12 mouse cellular contexts compared by ENCODE assay signal in the genomic region with DNA sequence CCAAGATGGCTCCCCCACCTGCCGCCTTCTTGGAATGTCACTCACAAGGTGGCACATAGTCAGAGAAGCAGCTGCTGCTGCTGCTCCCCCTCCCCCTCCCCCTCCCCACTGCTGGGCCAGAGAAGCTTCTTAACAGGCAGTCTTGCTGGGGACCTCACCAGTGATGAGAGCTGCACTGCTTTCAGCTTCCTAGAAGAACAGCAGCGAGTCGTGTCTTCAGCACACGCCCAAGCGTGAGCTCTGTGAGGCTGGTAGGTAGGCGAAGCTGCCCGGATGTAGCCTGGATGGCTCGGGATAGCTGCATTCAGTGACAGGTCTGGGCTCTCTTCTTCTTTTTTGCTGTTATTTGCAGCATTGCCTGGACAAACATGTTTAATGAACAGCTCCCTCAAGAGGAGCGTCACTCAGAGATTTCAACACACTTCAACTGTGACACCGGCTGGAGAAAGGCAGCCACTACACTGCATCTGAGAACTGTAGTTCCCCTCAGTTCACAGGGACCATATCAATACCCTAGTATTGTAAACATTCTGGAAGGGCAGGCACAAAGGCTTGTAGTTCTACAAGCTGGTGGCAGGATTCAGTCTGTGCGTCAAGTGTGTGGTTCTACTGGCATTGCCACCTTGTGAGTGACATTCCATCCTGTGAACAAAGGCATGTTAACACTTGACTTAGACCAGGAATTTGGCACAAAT. TPM values are rescaled to one million over a fixed set of nuclear protein-coding genes. Genes with fewer than 3 reads are reported as not detected.
A peak's percentile ranks its signal among the peaks of the same experiment; 100 is the strongest.
DNase-seq lines count a peak whose midpoint lies in the region; ATAC-seq and TF ChIP-seq lines count a peak whose summit lies in the region.
"Had no signal": no experiment of that assay in that cellular context is flagged by ENCODE, and none has a peak within 500 bp of the region (broad histone marks: within the 10 kb centered on the region; RNA-seq: fewer than 3 reads in every experiment).

No protein-coding gene starts in this region.

- TF ChIP-seq CTCF in kidney, postnatal 0 days (IDR thresholded peaks at IDR 0.05; ENCODE audit: low read depth), result peak; percentile 16; the same call in 1 of the 2 replicates

- no peak overlapping the region for H3K27ac ChIP-seq in kidney, postnatal 0 days
- H3K27ac ChIP-seq in embryonic facial prominence, embryonic 14.5 days (replicated peaks; ENCODE audit: low read depth, low read length), result no peak overlapping the region
- H3K27ac ChIP-seq: forebrain, embryonic 15.5 days; limb, embryonic 12.5 days had no signal

- H3K4me1 ChIP-seq in kidney, postnatal 0 days (replicated peaks; ENCODE audit: insufficient read depth, low read length), result no peaks in the 10 kb centered on the region
- no peaks in the 10 kb centered on the region for H3K4me1 ChIP-seq in embryonic facial prominence, embryonic 14.5 days (ENCODE audit: control insufficient read depth, insufficient read depth, low read length)
- H3K4me1 ChIP-seq: forebrain, embryonic 15.5 days; limb, embryonic 12.5 days had no signal

- DNase-seq in kidney, postnatal 0 days (ENCODE audit: low spot score), result no peak
- DNase-seq in kidney, adult 8-10 months, result no peak
- DNase-seq in Muller cell, postnatal 12 days (ENCODE audit: inconsistent ontology term), result peak; percentile 39
- peak; percentile 42 for DNase-seq in embryonic facial prominence, embryonic 14.5 days (ENCODE audit: low spot score)
- peak; percentile 56 to 64 for DNase-seq in lung, postnatal 4 days
- DNase-seq in cerebellum, postnatal 25 days, result no peak
- no peak for DNase-seq in left cerebral cortex, postnatal 10 days (ENCODE audit: extremely low spot score in 1 of 2, low spot score in 2 of 2)
- DNase-seq: cerebellum, adult 18-20 months; kidney, adult 18-20 months; thymus, postnatal 4 days had no signal

- WGBS in kidney, postnatal 0 days, result 90% methylated on average over 11 of the region's 11 CpGs
- 84% methylated on average over 10 of the region's 11 CpGs for WGBS in embryonic facial prominence, embryonic 14.5 days

- no peak overlapping the region for H3K4me3 ChIP-seq in kidney, postnatal 0 days (replicated peaks; ENCODE audit: low read depth, low read length)
- no peak overlapping the region for H3K4me3 ChIP-seq in embryonic facial prominence, embryonic 14.5 days (ENCODE audit: low read depth, low read length)
- H3K4me3 ChIP-seq: forebrain, embryonic 15.5 days; limb, embryonic 12.5 days had no signal

- H3K36me3 ChIP-seq in kidney, postnatal 0 days (ENCODE audit: insufficient read depth, low read length), result no peaks in the 10 kb centered on the region
- H3K36me3 ChIP-seq in embryonic facial prominence, embryonic 14.5 days (ENCODE audit: control insufficient read depth, insufficient read depth, low read length), result no peaks in the 10 kb centered on the region
- H3K36me3 ChIP-seq: forebrain, embryonic 15.5 days; limb, embryonic 12.5 days had no signal

- H3K4me2 ChIP-seq in kidney, postnatal 0 days (ENCODE audit: low read length), result no peak overlapping the region
- H3K4me2 ChIP-seq in embryonic facial prominence, embryonic 14.5 days (ENCODE audit: low read depth, low read length), result no peak overlapping the region
- H3K4me2 ChIP-seq: forebrain, embryonic 15.5 days; limb, embryonic 12.5 days had no signal

- no peak overlapping the region for H3K9ac ChIP-seq in kidney, postnatal 0 days (ENCODE audit: low read depth, low read length)
- no peak overlapping the region for H3K9ac ChIP-seq in embryonic facial prominence, embryonic 14.5 days (ENCODE audit: low read depth, low read length)
- H3K9ac ChIP-seq: forebrain, embryonic 15.5 days; limb, embryonic 12.5 days had no signal

- no peaks in the 10 kb centered on the region for H3K9me3 ChIP-seq in kidney, postnatal 0 days (replicated peaks; ENCODE audit: low read length)
- H3K9me3 ChIP-seq in embryonic facial prominence, embryonic 14.5 days (ENCODE audit: control insufficient read depth, low read length), result no peaks in the 10 kb centered on the region
- H3K9me3 ChIP-seq: forebrain, embryonic 15.5 days; limb, embryonic 12.5 days had no signal

- ATAC-seq in kidney, postnatal 0 days (replicated peaks; ENCODE audit: low FRiP score, low read depth), result no peak
- ATAC-seq in embryonic facial prominence, embryonic 14.5 days (ENCODE audit: low read depth), result no peak
- ATAC-seq: forebrain, embryonic 15.5 days had no signal

- intact Hi-C loops in left cerebral cortex, postnatal 10 days (cut with DNase I), result no loop called here

- no peaks in the 10 kb centered on the region for H3K27me3 ChIP-seq in kidney, postnatal 0 days (ENCODE audit: insufficient read depth, low read length)
- no peaks in the 10 kb centered on the region for H3K27me3 ChIP-seq in embryonic facial prominence, embryonic 14.5 days (replicated peaks; ENCODE audit: control insufficient read depth, insufficient read depth, low read length)
- H3K27me3 ChIP-seq: forebrain, embryonic 15.5 days; limb, embryonic 12.5 days had no signal

RNA-seq across cellular contexts. Expression of a gene that starts 38.5 kb away (rescaled TPM):
- 39.6 and 39.9 TPM in 2 replicates for polyA plus RNA-seq in kidney, postnatal 0 days (2015; fragmentation: Nextera tagmentation; extraction: Ambion mirVana)
- 39.2 and 40.4 TPM in 2 replicates for polyA plus RNA-seq in embryonic facial prominence, embryonic 14.5 days (2014; fragmentation: Nextera tagmentation; extraction: Ambion mirVana)
- 10 to 100 TPM; 31.4 to 32.5 TPM for total RNA-seq in left cerebral cortex, postnatal 10 days (2021)

Comparison
In these comparisons a context has a peak if more than half of its experiments do, and no peak if none do; other contexts are left out.
1. DNase-seq: peak in Muller cell, postnatal 12 days (single experiment), embryonic facial prominence, embryonic 14.5 days (single experiment) and lung, postnatal 4 days (2 of 2); none in kidney, postnatal 0 days (single experiment), kidney, adult 8-10 months (0 of 2), cerebellum, postnatal 25 days (0 of 2) and left cerebral cortex, postnatal 10 days (0 of 2).